In genomic region chr9:77806842-77807668, GRCm38 (mm10) we compare ENCODE assay signal across 8 mouse cellular contexts. TPM values are rescaled to one million over a fixed set of nuclear protein-coding genes. Genes with fewer than 3 reads are reported as not detected.
DNase-seq lines count a peak whose midpoint lies in the region; ATAC-seq and TF ChIP-seq lines count a peak whose summit lies in the region.

No protein-coding gene starts in this region.

- no peaks in the 10 kb centered on the region; a peak in 1 of 4 replicates for H3K36me3 ChIP-seq in MEL (ENCODE audit: control insufficient read depth in 1 of 2, insufficient read depth in 2 of 2, low read length in 2 of 2)
- H3K36me3 ChIP-seq in lung, embryonic 16.5 days (ENCODE audit: control insufficient read depth, insufficient read depth, low read length): no peaks in the 10 kb centered on the region

- H3K9ac ChIP-seq in MEL (ENCODE audit: control insufficient read depth, low read depth, low read length, poor library complexity, severe bottlenecking): peak overlapping the region; percentile 73
- H3K9ac ChIP-seq in lung, embryonic 16.5 days (ENCODE audit: low read length): peak overlapping the region; percentile 61

- H3K9me3 ChIP-seq in MEL (replicated peaks; ENCODE audit: insufficient read depth, low read length): no peaks in the 10 kb centered on the region
- H3K9me3 ChIP-seq in lung, embryonic 16.5 days (ENCODE audit: control insufficient read depth, low read length): no peaks in the 10 kb centered on the region

- peaks cover 3% of the 10 kb centered on the region in 2 experiments; a peak in 2 of 4 replicates for H3K4me1 ChIP-seq in MEL (ENCODE audit: control insufficient read depth in 1 of 2, insufficient read depth in 2 of 2, low read length in 2 of 2)
- no peaks in the 10 kb centered on the region for H3K4me1 ChIP-seq in cerebellum, adult 2 months (ENCODE audit: control insufficient read depth, insufficient read depth, low read length)
- peaks cover 4% of the 10 kb centered on the region for H3K4me1 ChIP-seq in lung, embryonic 16.5 days (replicated peaks; ENCODE audit: control insufficient read depth, insufficient read depth, low read length)

- H3K4me3 ChIP-seq in MEL (ENCODE audit: control insufficient read depth in 1 of 2, insufficient read depth in 1 of 2, low read depth in 2 of 2, low read length in 2 of 2): peak overlapping the region; percentile 58 to 73
- no peak overlapping the region for H3K4me3 ChIP-seq in cerebellum, adult 2 months (replicated peaks; ENCODE audit: insufficient read depth, low read depth, low read length)
- H3K4me3 ChIP-seq in lung, embryonic 16.5 days (ENCODE audit: low read length): peak overlapping the region; percentile 40

- TF ChIP-seq EP300 in MEL (IDR thresholded peaks at IDR 0.05; ENCODE audit: low read depth in 1 of 2, low read length in 2 of 2): no peak

- H3K27ac ChIP-seq in MEL (ENCODE audit: control insufficient read depth, low read depth, low read length): no peak overlapping the region
- H3K27ac ChIP-seq in cerebellum, adult 2 months (ENCODE audit: insufficient read depth, low read length): no peak overlapping the region
- H3K27ac ChIP-seq in lung, embryonic 16.5 days (ENCODE audit: low read length): peak overlapping the region; percentile 62

- H3K79me2 ChIP-seq in MEL (ENCODE audit: control insufficient read depth, insufficient read depth, low read length, poor library complexity): no peaks in the 10 kb centered on the region

- TF ChIP-seq POLR2A in MEL (IDR thresholded peaks at IDR 0.05; ENCODE audit: control insufficient read depth in 1 of 2, insufficient read depth in 1 of 2, low read depth in 1 of 2, low read length in 2 of 2, poor library complexity in 1 of 2): no peak
- no peak for TF ChIP-seq POLR2A in cerebellum, adult 2 months (IDR thresholded peaks at IDR 0.05; ENCODE audit: borderline replicate concordance, insufficient read depth, low read length)

- H3K4me2 ChIP-seq in lung, embryonic 16.5 days (ENCODE audit: low read depth, low read length): peak overlapping the region; percentile 60

- peak; percentile 94 to 95 for ATAC-seq in hematopoietic stem cell, adult 5-6 weeks (replicated peaks in 1 of 2; ENCODE audit: insufficient read depth in 1 of 2, low FRiP score in 2 of 2, low TSS enrichment in 1 of 2, low read depth in 1 of 2, poor library complexity in 2 of 2, severe bottlenecking in 2 of 2)
- peak; percentile 89 for ATAC-seq in lung, embryonic 16.5 days (ENCODE audit: low read depth)

- TF ChIP-seq RAD21 in MEL (IDR thresholded peaks at IDR 0.05; ENCODE audit: low read depth, low read length): peak; percentile 98

- 12% methylated on average over 12 of the region's 12 CpGs for WGBS in cerebellum, adult 2 months
- WGBS in lung, embryonic 16.5 days: 14% methylated on average over 12 of the region's 12 CpGs

- peak; percentile 80 to 98 (median 82) for TF ChIP-seq CTCF in MEL (IDR thresholded peaks at IDR 0.05 in 2 of 3, conservative IDR thresholded peaks at IDR 0.05 in 1 of 3; ENCODE audit: control insufficient read depth in 1 of 3, insufficient read depth in 1 of 3, low read depth in 2 of 3, low read length in 3 of 3, poor library complexity in 1 of 3, severe bottlenecking in 1 of 3)
- peak; percentile 95 for TF ChIP-seq CTCF in cerebellum, adult 2 months (IDR thresholded peaks at IDR 0.05; ENCODE audit: borderline replicate concordance, insufficient read depth, low read depth, low read length)

- peak; percentile 89 for DNase-seq in MEL (ENCODE audit: low read depth, low spot score)
- peak; percentile 74 to 85 for DNase-seq in cerebellum, adult 2 months
- peak; percentile 93 for DNase-seq in forelimb bud, embryonic 11.5 days (ENCODE audit: low read depth, low spot score)
- DNase-seq in layer of hippocampus, adult 9-10 months (ENCODE audit: low spot score): peak; percentile 75
- peak; percentile 69 for DNase-seq in ovary, postnatal 10 days (ENCODE audit: low spot score)
- DNase-seq in thymus, postnatal 10 days (ENCODE audit: low spot score in 2 of 2): peak; percentile 40 to 75

- H3K27me3 ChIP-seq in MEL (ENCODE audit: control insufficient read depth in 1 of 2, insufficient read depth in 2 of 2, low read length in 2 of 2): peaks cover 0 to 2% of the 10 kb centered on the region in 2 experiments; a peak in 3 of 4 replicates
- H3K27me3 ChIP-seq in cerebellum, adult 2 months (ENCODE audit: control insufficient read depth, insufficient read depth, low read length): no peaks in the 10 kb centered on the region
- H3K27me3 ChIP-seq in lung, embryonic 16.5 days (ENCODE audit: control insufficient read depth, insufficient read depth, low read depth, low read length): no peaks in the 10 kb centered on the region

TF ChIP-seq in MEL, 35 proteins besides CTCF, POLR2A, EP300 and RAD21:
- TF ChIP-seq JUND (IDR thresholded peaks at IDR 0.05; ENCODE audit: low read depth, low read length): no peak
- TF ChIP-seq KAT2A (conservative IDR thresholded peaks at IDR 0.05; ENCODE audit: low read depth, low read length): no peak
- TF ChIP-seq GATA1 (IDR thresholded peaks at IDR 0.05; ENCODE audit: low read depth, low read length): no peak
- TF ChIP-seq SMC3 (IDR thresholded peaks at IDR 0.05; ENCODE audit: low read depth, low read length): peak; percentile 97
- peak; percentile 95 for TF ChIP-seq ZC3H11A (IDR thresholded peaks at IDR 0.05; ENCODE audit: low read depth, low read length)
- no peak for TF ChIP-seq TCF12 (IDR thresholded peaks at IDR 0.05; ENCODE audit: low read depth, low read length)
- TF ChIP-seq SIN3A (IDR thresholded peaks at IDR 0.05; ENCODE audit: low read length): 0 out of 2 replicates have a peak, but pooled peaks have one; percentile 32
- 0 out of 2 replicates have a peak, but pooled peaks have one; percentile 51 for TF ChIP-seq MYC (IDR thresholded peaks at IDR 0.05; ENCODE audit: low read depth, low read length)
- no peak for TF ChIP-seq ZNF384 (IDR thresholded peaks at IDR 0.05; ENCODE audit: low read depth, low read length)
- TF ChIP-seq USF2 (IDR thresholded peaks at IDR 0.05; ENCODE audit: borderline replicate concordance in 1 of 2, insufficient read depth in 1 of 2, low read depth in 1 of 2, low read length in 2 of 2): no peak
- no peak for TF ChIP-seq POLR2AphosphoS5 (IDR thresholded peaks at IDR 0.05; ENCODE audit: borderline replicate concordance, low read depth, low read length)

RNA-seq across cellular contexts. Expression of gene Gclc, which starts 52.7 kb away (rescaled TPM):
- total RNA-seq in MEL (2012; rRNA removed): 22.6 and 25.9 TPM in 2 replicates
- polyA plus RNA-seq in MEL (2012; ENCODE audit: insufficient read depth in 1 of 2, insufficient read length in 2 of 2, low read depth in 1 of 2, low replicate concordance in 2 of 2, missing spikeins in 1 of 2): 10 to 100 TPM; 50.4 to 84.8 TPM
- polyA plus RNA-seq in cerebellum, adult 2 months (2012; rRNA removed): 40.7 and 42.7 TPM in 2 replicates
- 43.8 and 44.8 TPM in 2 replicates for total RNA-seq in hematopoietic stem cell, adult 5-6 weeks (2017)
- 15.8 and 16.4 TPM in 2 replicates for polyA plus RNA-seq in lung, embryonic 16.5 days (2015; fragmentation: Nextera tagmentation; extraction: Ambion mirVana)
